Mouse (Mus musculus) left cerebral cortex, adult 2 months (tissue): ENCODE results near the gene Lurap1. TPM values are rescaled to one million over a fixed set of nuclear protein-coding genes. Genes with fewer than 3 reads are reported as not detected.

Source experiments
- DNase-seq, 2 experiments: peaks; one replicate each; pipeline ENCODE4 v3.0.0; 2021 to 2022; ENCODE audit warnings: low spot score in 2 of 2, mixed read lengths in 1 of 2; ENCODE audit errors: extremely low spot score in 1 of 2
- H3K27ac ChIP-seq: fragments of 200-600 bp; 2 replicates; pipeline ENCODE4 v1.8.1; 2022
- H3K4me3 ChIP-seq: fragments of 200-600 bp; 2 replicates; pipeline ENCODE4 v1.8.1; 2022
- CTCF ChIP-seq: fragments of 200-600 bp; IDR thresholded peaks from 2 replicates; pipeline ENCODE4 v1.8.1; 2022; ENCODE audit warnings: antibody characterized with exemption, mild to moderate bottlenecking, moderate library complexity
- intact Hi-C: fragments of 180-260 bp; cut with DNase I; formaldehyde crosslinking; loops from one replicate; pipeline ENCODE4 v1.15.1; 2025
- total RNA-seq, 2 experiments: library from RNA; stranded (reverse); gene quantifications; 2 replicates each; pipeline ENCODE4 v1.2.3; 2021

The Lurap1 gene
- total RNA-seq, 2 experiments from 2014 or later = 28.4 to 31.2 TPM

- intact Hi-C loops = loop anchor here (5.0 kb wide), 1 partner anchor 50 kb away; no protein-coding TSS in a partner anchor
Observed at GRCm38 (mm10) chr4:116137421-116137996, 13.6 kb downstream of the Lurap1 start.

GRCm38 (mm10) chr4:116134990-116135389, 16.1 kb downstream of the Lurap1 start:
- intact Hi-C loops = loop anchor here (5.0 kb wide), 1 partner anchor 52 kb away; no protein-coding TSS in a partner anchor
- DNase-seq = no peak

More at GRCm38 (mm10) chr4:116137421-116137996, 13.6 kb downstream of the Lurap1 start:
- DNase-seq = no peak
- H3K27ac ChIP-seq = no peak overlapping the region
- TF ChIP-seq CTCF = no peak
- no peak overlapping the region for H3K4me3 ChIP-seq

GRCm38 (mm10) chr4:116133126-116133525, 18.0 kb downstream of the Lurap1 start:
- no peak for DNase-seq
- intact Hi-C loops = no loop called here
- Histone ChIP-seq H3K4me3 (no peak overlapping the region), H3K27ac (no peak overlapping the region)
- no peak for TF ChIP-seq CTCF

More at GRCm38 (mm10) chr4:116134990-116135389, 16.1 kb downstream of the Lurap1 start:
- no peak overlapping the region for H3K27ac ChIP-seq
- no peak overlapping the region for H3K4me3 ChIP-seq
- TF ChIP-seq CTCF = peak; percentile 83

- intact Hi-C loops = no loop called here
- no peak for TF ChIP-seq CTCF
- no peak for DNase-seq
- peak overlapping the region; percentile 10; the same call in 1 of the 2 replicates for H3K27ac ChIP-seq
- H3K4me3 ChIP-seq = no peak overlapping the region
Observed at GRCm38 (mm10) chr4:116127956-116128355, 23.2 kb downstream of the Lurap1 start.

- intact Hi-C loops = no loop called here
- Histone ChIP-seq H3K27ac (no peak overlapping the region), H3K4me3 (no peak overlapping the region)
- DNase-seq = no peak
- no peak for TF ChIP-seq CTCF
Observed at GRCm38 (mm10) chr4:116125803-116126386, 25.2 kb downstream of the Lurap1 start.

GRCm38 (mm10) chr4:116123602-116124519, 27.3 kb downstream of the Lurap1 start, which contains the start of the genes Rad54l and Pomgnt1:
TSS of gene Rad54l (minus strand) at chr4:116123690.
TSS of gene Pomgnt1 (plus strand) at chr4:116123840.
- DNase-seq = peak; percentile 72 to 74
- intact Hi-C loops = no loop called here
- TF ChIP-seq CTCF = peak; percentile 21
- Histone ChIP-seq H3K27ac (peak within 1 kb of the TSS; percentile 72), H3K4me3 (peak within 1 kb of the TSS; percentile 50)

GRCm38 (mm10) chr4:116122762-116123161, 28.4 kb downstream of the Lurap1 start:
- H3K4me3 ChIP-seq = no peak overlapping the region
- H3K27ac ChIP-seq = no peak overlapping the region
- intact Hi-C loops = no loop called here
- no peak for TF ChIP-seq CTCF
- DNase-seq = no peak

- DNase-seq = no peak
- intact Hi-C loops = no loop called here
Observed at GRCm38 (mm10) chr4:116111486-116111885, 39.7 kb downstream of the Lurap1 start.

GRCm38 (mm10) chr4:116110695-116111094, 40.4 kb downstream of the Lurap1 start:
- no peak for TF ChIP-seq CTCF
- Histone ChIP-seq H3K27ac (no peak overlapping the region), H3K4me3 (no peak overlapping the region)
- intact Hi-C loops = no loop called here
- no peak for DNase-seq

More at GRCm38 (mm10) chr4:116111486-116111885, 39.7 kb downstream of the Lurap1 start:
- H3K27ac ChIP-seq = no peak overlapping the region
- H3K4me3 ChIP-seq = no peak overlapping the region
- no peak for TF ChIP-seq CTCF

- no peak overlapping the region for H3K27ac ChIP-seq
- no peak for DNase-seq
- H3K4me3 ChIP-seq = no peak overlapping the region
- intact Hi-C loops = no loop called here
- no peak for TF ChIP-seq CTCF
Observed at GRCm38 (mm10) chr4:116105278-116105677, 45.9 kb downstream of the Lurap1 start.

- no peak overlapping the region for H3K4me3 ChIP-seq
- no peak for TF ChIP-seq CTCF
- intact Hi-C loops = no loop called here
- H3K27ac ChIP-seq = no peak overlapping the region
- no peak for DNase-seq
Observed at GRCm38 (mm10) chr4:116100959-116101358, 50.2 kb downstream of the Lurap1 start.

- TF ChIP-seq CTCF = no peak
- DNase-seq = no peak
- H3K27ac ChIP-seq = no peak overlapping the region
- no peak overlapping the region for H3K4me3 ChIP-seq
- intact Hi-C loops = no loop called here
Observed at GRCm38 (mm10) chr4:116097211-116097610, 53.9 kb downstream of the Lurap1 start.
